In genomic region chr13:59143141-59143744, GRCm38 (mm10) we compare ENCODE assay signal across 12 mouse cellular contexts.
DNase-seq lines count a peak whose midpoint lies in the region; ATAC-seq lines count a peak whose summit lies in the region.
"Had no signal": no experiment of that assay in that cellular context is flagged by ENCODE, and none has a peak within 500 bp of the region (broad histone marks: within the 10 kb centered on the region; RNA-seq: fewer than 3 reads in every experiment).

No protein-coding gene starts in this region.

- ATAC-seq in kidney, embryonic 14.5 days (ENCODE audit: low FRiP score, low TSS enrichment), result no peak
- ATAC-seq: inflammation-experienced regulatory T-cells, adult 6 months had no signal

- no peaks in the 10 kb centered on the region for H3K9me3 ChIP-seq in midbrain, embryonic 10.5 days (replicated peaks)
- H3K9me3 ChIP-seq in kidney, embryonic 14.5 days (ENCODE audit: control insufficient read depth, low read length), result no peaks in the 10 kb centered on the region
- H3K9me3 ChIP-seq: embryonic facial prominence, embryonic 15.5 days had no signal

- H3K4me3 ChIP-seq in midbrain, embryonic 10.5 days, result no peak overlapping the region
- H3K4me3 ChIP-seq in kidney, embryonic 14.5 days (ENCODE audit: low read length), result no peak overlapping the region
- H3K4me3 ChIP-seq: embryonic facial prominence, embryonic 15.5 days had no signal

- peak; percentile 38 for DNase-seq in cerebellum, adult 11-12 months
- no peak for DNase-seq in cerebellum, adult 8-10 months
- peak; percentile 66 for DNase-seq in brain, adult 2 months (ENCODE audit: low read depth, low spot score)
- peak; percentile 42 to 69 for DNase-seq in frontal cortex, postnatal 10 days (ENCODE audit: low spot score in 2 of 2)
- no peak for DNase-seq in midbrain, embryonic 10.5 days (ENCODE audit: low spot score)
- DNase-seq in gastrocnemius, adult 8-10 months (ENCODE audit: low spot score in 2 of 2), result no peak
- DNase-seq in urinary bladder, postnatal 10 days (ENCODE audit: low spot score), result no peak
- DNase-seq: heart, adult 18-20 months had no signal

- H3K27ac ChIP-seq in midbrain, embryonic 10.5 days (replicated peaks), result peak overlapping the region; percentile 77
- no peak overlapping the region for H3K27ac ChIP-seq in kidney, embryonic 14.5 days (ENCODE audit: low read depth, low read length)
- H3K27ac ChIP-seq: embryonic facial prominence, embryonic 15.5 days; stomach, postnatal 0 days had no signal

- no peaks in the 10 kb centered on the region for H3K36me3 ChIP-seq in midbrain, embryonic 10.5 days
- H3K36me3 ChIP-seq in kidney, embryonic 14.5 days (ENCODE audit: control insufficient read depth, insufficient read depth, low read length), result no peaks in the 10 kb centered on the region
- H3K36me3 ChIP-seq: embryonic facial prominence, embryonic 15.5 days had no signal

- no peak overlapping the region for H3K9ac ChIP-seq in kidney, embryonic 14.5 days (ENCODE audit: low read depth, low read length)
- H3K9ac ChIP-seq: embryonic facial prominence, embryonic 15.5 days had no signal

- WGBS in midbrain, embryonic 10.5 days, result 79% methylated on average over 7 of the region's 7 CpGs
- 75% methylated on average over 7 of the region's 7 CpGs for WGBS in kidney, embryonic 14.5 days

- H3K27me3 ChIP-seq in midbrain, embryonic 10.5 days (ENCODE audit: low read depth, poor library complexity, severe bottlenecking), result no peaks in the 10 kb centered on the region
- H3K27me3 ChIP-seq in kidney, embryonic 14.5 days (ENCODE audit: control insufficient read depth, insufficient read depth, low read length), result no peaks in the 10 kb centered on the region
- H3K27me3 ChIP-seq: embryonic facial prominence, embryonic 15.5 days had no signal

- peaks cover 38% of the 10 kb centered on the region for H3K4me1 ChIP-seq in midbrain, embryonic 10.5 days
- no peaks in the 10 kb centered on the region for H3K4me1 ChIP-seq in kidney, embryonic 14.5 days (ENCODE audit: control insufficient read depth, insufficient read depth, low read length)
- H3K4me1 ChIP-seq: embryonic facial prominence, embryonic 15.5 days had no signal

- H3K4me2 ChIP-seq in kidney, embryonic 14.5 days (replicated peaks; ENCODE audit: low read depth, low read length), result no peak overlapping the region
- H3K4me2 ChIP-seq: embryonic facial prominence, embryonic 15.5 days had no signal

Comparison
In these comparisons a context has a peak if more than half of its experiments do, and no peak if none do; other contexts are left out.
1. DNase-seq: peak in cerebellum, adult 11-12 months (single experiment), brain, adult 2 months (single experiment) and frontal cortex, postnatal 10 days (2 of 2); none in cerebellum, adult 8-10 months (single experiment), midbrain, embryonic 10.5 days (single experiment), gastrocnemius, adult 8-10 months (0 of 2) and urinary bladder, postnatal 10 days (single experiment).